In the genomic region with DNA sequence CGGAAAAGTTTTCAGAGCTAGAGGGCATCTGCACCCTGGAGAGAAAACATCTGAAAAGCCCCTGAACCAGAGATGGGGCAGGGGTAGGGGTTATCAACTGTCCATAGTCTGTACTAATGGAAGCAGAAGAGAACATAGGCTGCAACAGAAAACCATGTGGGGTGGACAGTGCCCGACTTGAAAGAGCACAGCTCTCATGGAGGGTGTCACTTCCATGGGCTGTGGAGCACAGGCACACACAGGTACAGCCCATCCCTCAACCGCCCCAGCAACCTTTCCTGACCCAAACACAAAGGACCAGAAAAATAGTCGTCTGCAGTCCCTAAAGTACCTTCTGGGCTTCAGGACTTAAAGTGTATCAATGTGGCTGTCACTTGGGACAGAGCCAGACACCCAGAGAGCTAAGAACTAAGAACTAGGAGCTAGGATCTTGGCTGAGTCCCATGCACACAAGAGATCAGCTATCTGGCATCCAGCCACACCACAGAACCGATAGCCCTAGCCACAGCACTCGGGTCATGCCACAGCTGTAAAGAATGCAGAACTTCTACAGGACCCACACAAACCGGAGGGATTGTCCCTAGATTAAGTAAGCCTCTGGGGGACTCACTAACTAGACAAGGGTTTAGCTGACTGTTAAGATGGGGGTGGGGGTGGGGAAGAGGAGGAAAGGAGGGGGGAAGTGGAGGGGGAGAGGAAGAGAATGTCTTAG, we compare ENCODE assay signal across 8 mouse cellular contexts. TPM values are rescaled to one million over a fixed set of nuclear protein-coding genes. Genes with fewer than 3 reads are reported as not detected.
DNase-seq lines count a peak whose midpoint lies in the region; ATAC-seq lines count a peak whose summit lies in the region.

No protein-coding gene starts in this region.

- peaks cover 6% of the 10 kb centered on the region for H3K36me3 ChIP-seq in neural tube, embryonic 13.5 days
- peaks cover 4% of the 10 kb centered on the region for H3K36me3 ChIP-seq in neural tube, embryonic 15.5 days
- no peaks in the 10 kb centered on the region; the same call in 1 of the 2 replicates for H3K36me3 ChIP-seq in heart, embryonic 11.5 days (ENCODE audit: control insufficient read depth, insufficient read depth, low read length)
- H3K36me3 ChIP-seq in lung, embryonic 15.5 days, result peaks cover 6% of the 10 kb centered on the region
- H3K36me3 ChIP-seq in forebrain, embryonic 16.5 days (ENCODE audit: control insufficient read depth, insufficient read depth), result peaks cover 2% of the 10 kb centered on the region

- DNase-seq in cerebellum, adult 9-11 months, result peak; percentile 17
- DNase-seq in cerebellum, adult 11 months, result no peak
- peak; percentile 42 for DNase-seq in telencephalon, adult 2 months (ENCODE audit: low read depth, low spot score)

- no peak overlapping the region for H3K9ac ChIP-seq in neural tube, embryonic 13.5 days
- no peak overlapping the region for H3K9ac ChIP-seq in neural tube, embryonic 15.5 days (replicated peaks)
- H3K9ac ChIP-seq in heart, embryonic 11.5 days (ENCODE audit: low read depth, low read length), result no peak overlapping the region
- H3K9ac ChIP-seq in lung, embryonic 15.5 days, result no peak overlapping the region
- no peak overlapping the region for H3K9ac ChIP-seq in forebrain, embryonic 16.5 days (replicated peaks; ENCODE audit: low read depth, low read length)

- no peak overlapping the region for H3K4me2 ChIP-seq in neural tube, embryonic 13.5 days
- no peak overlapping the region for H3K4me2 ChIP-seq in neural tube, embryonic 15.5 days
- H3K4me2 ChIP-seq in heart, embryonic 11.5 days, result no peak overlapping the region
- H3K4me2 ChIP-seq in lung, embryonic 15.5 days, result no peak overlapping the region
- no peak overlapping the region for H3K4me2 ChIP-seq in forebrain, embryonic 16.5 days (ENCODE audit: low read length)

- peaks cover under 1% of the 10 kb centered on the region; the same call in 1 of the 2 replicates for H3K4me1 ChIP-seq in neural tube, embryonic 13.5 days (replicated peaks)
- peaks cover 12% of the 10 kb centered on the region; the same call in 1 of the 2 replicates for H3K4me1 ChIP-seq in neural tube, embryonic 15.5 days
- peaks cover 2% of the 10 kb centered on the region for H3K4me1 ChIP-seq in heart, embryonic 11.5 days (ENCODE audit: control insufficient read depth, insufficient read depth, low read length)
- peaks cover 17% of the 10 kb centered on the region for H3K4me1 ChIP-seq in lung, embryonic 15.5 days
- peaks cover 2% of the 10 kb centered on the region; the same call in 1 of the 2 replicates for H3K4me1 ChIP-seq in forebrain, embryonic 16.5 days (replicated peaks; ENCODE audit: control insufficient read depth, insufficient read depth, low read length)

- peak; percentile 47 for ATAC-seq in neural tube, embryonic 13.5 days (ENCODE audit: low read depth)
- ATAC-seq in neural tube, embryonic 15.5 days (ENCODE audit: low FRiP score), result no peak
- ATAC-seq in heart, embryonic 11.5 days (replicated peaks; ENCODE audit: insufficient number of reproducible peaks, low FRiP score, low TSS enrichment), result peak; percentile 52; the same call in 1 of the 2 replicates
- ATAC-seq in lung, embryonic 15.5 days (ENCODE audit: borderline replicate concordance, extremely low read depth, low FRiP score, low TSS enrichment), result peak; percentile 41
- ATAC-seq in forebrain, embryonic 16.5 days, result no peak

- no peak overlapping the region for H3K4me3 ChIP-seq in neural tube, embryonic 13.5 days
- no peak overlapping the region for H3K4me3 ChIP-seq in neural tube, embryonic 15.5 days (replicated peaks)
- H3K4me3 ChIP-seq in heart, embryonic 11.5 days (ENCODE audit: low read depth, low read length), result no peak overlapping the region
- H3K4me3 ChIP-seq in lung, embryonic 15.5 days, result no peak overlapping the region
- no peak overlapping the region for H3K4me3 ChIP-seq in forebrain, embryonic 16.5 days (replicated peaks; ENCODE audit: low read length)

- H3K27ac ChIP-seq in neural tube, embryonic 13.5 days (replicated peaks), result no peak overlapping the region
- H3K27ac ChIP-seq in neural tube, embryonic 15.5 days (replicated peaks), result no peak overlapping the region
- H3K27ac ChIP-seq in heart, embryonic 11.5 days (ENCODE audit: low read depth, low read length), result no peak overlapping the region
- peak overlapping the region; percentile 25; the same call in 1 of the 2 replicates for H3K27ac ChIP-seq in lung, embryonic 15.5 days
- no peak overlapping the region for H3K27ac ChIP-seq in forebrain, embryonic 16.5 days (ENCODE audit: low read length)

- H3K27me3 ChIP-seq in neural tube, embryonic 13.5 days, result no peaks in the 10 kb centered on the region
- no peaks in the 10 kb centered on the region for H3K27me3 ChIP-seq in neural tube, embryonic 15.5 days (replicated peaks)
- no peaks in the 10 kb centered on the region for H3K27me3 ChIP-seq in heart, embryonic 11.5 days (ENCODE audit: control insufficient read depth, insufficient read depth, low read length)
- H3K27me3 ChIP-seq in lung, embryonic 15.5 days, result no peaks in the 10 kb centered on the region
- H3K27me3 ChIP-seq in forebrain, embryonic 16.5 days (replicated peaks; ENCODE audit: control insufficient read depth, insufficient read depth, low read length), result no peaks in the 10 kb centered on the region

- WGBS in neural tube, embryonic 13.5 days, result 80% methylated on average over 7 of the region's 7 CpGs
- 77% methylated on average over 7 of the region's 7 CpGs for WGBS in neural tube, embryonic 15.5 days
- WGBS in heart, embryonic 11.5 days (ENCODE audit: insufficient replicate concordance), result 60% methylated on average over 7 of the region's 7 CpGs
- WGBS in lung, embryonic 15.5 days, result 50% methylated on average over 7 of the region's 7 CpGs
- WGBS in forebrain, embryonic 16.5 days, result 50% methylated on average over 7 of the region's 7 CpGs

- H3K9me3 ChIP-seq in neural tube, embryonic 13.5 days, result 0 out of 2 replicates have a peak, but pooled peaks cover 3% of the 10 kb centered on the region
- no peaks in the 10 kb centered on the region for H3K9me3 ChIP-seq in neural tube, embryonic 15.5 days (replicated peaks)
- H3K9me3 ChIP-seq in heart, embryonic 11.5 days (replicated peaks; ENCODE audit: control insufficient read depth, low read length), result 0 out of 2 replicates have a peak, but pooled peaks cover 2% of the 10 kb centered on the region
- H3K9me3 ChIP-seq in lung, embryonic 15.5 days, result no peaks in the 10 kb centered on the region
- no peaks in the 10 kb centered on the region; the same call in 1 of the 2 replicates for H3K9me3 ChIP-seq in forebrain, embryonic 16.5 days (ENCODE audit: control insufficient read depth, low read length)

RNA-seq across cellular contexts. Expression of gene Abca1, which starts 38.0 kb away (rescaled TPM):
- 11.5 TPM in 2 replicates for polyA plus RNA-seq in neural tube, embryonic 13.5 days (2015; fragmentation: Nextera tagmentation; extraction: Ambion mirVana)
- 8.8 and 9.0 TPM in 2 replicates for polyA plus RNA-seq in neural tube, embryonic 15.5 days (2015; fragmentation: Nextera tagmentation; extraction: Ambion mirVana)
- 2.5 and 2.8 TPM in 2 replicates for polyA plus RNA-seq in heart, embryonic 11.5 days (2014; fragmentation: Nextera tagmentation; extraction: Ambion mirVana)
- polyA plus RNA-seq in lung, embryonic 15.5 days (2015; fragmentation: Nextera tagmentation; extraction: Ambion mirVana), result 9.1 and 9.3 TPM in 2 replicates
- 8.9 and 11.7 TPM in 2 replicates for polyA plus RNA-seq in forebrain, embryonic 16.5 days (2015; fragmentation: Nextera tagmentation; extraction: Ambion mirVana)

Comparison
In these comparisons a context has a peak if more than half of its experiments do, and no peak if none do; other contexts are left out.
1. ATAC-seq: peak in neural tube, embryonic 13.5 days (single experiment), heart, embryonic 11.5 days (single experiment) and lung, embryonic 15.5 days (single experiment); none in neural tube, embryonic 15.5 days (single experiment) and forebrain, embryonic 16.5 days (single experiment).